Mouse (Mus musculus): ENCODE measurements around the gene Nkain1. TPM values are rescaled to one million over a fixed set of nuclear protein-coding genes. Genes with fewer than 3 reads are reported as not detected.

Nkain1 gene
- 0.79 and 0.97 TPM in 2 replicates for polyA plus RNA-seq (2015; fragmentation: Nextera tagmentation; extraction: Ambion mirVana)

DNA sequence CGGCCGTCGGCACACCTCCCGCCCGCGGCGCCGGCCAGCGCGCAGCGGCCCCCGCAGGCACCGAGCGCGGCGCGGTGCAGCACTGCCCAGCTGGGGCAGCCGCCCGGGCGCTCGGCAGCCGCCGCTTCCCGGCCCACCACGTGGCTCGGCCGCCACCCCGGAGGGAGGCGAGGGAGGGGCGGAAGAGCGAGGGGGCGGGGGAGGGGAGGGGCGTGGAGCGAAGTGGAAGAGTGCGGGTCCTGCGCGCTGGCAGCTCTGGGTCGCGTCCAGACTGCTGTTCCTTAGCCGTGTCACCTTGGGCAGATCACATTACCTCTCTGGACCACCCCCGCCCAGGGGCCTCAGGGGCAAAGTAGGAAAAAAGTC is at the start of gene Nkain1:
Nkain1 (minus strand) TSS at position 126 of the 366 bp plus-strand sequence.
- Histone ChIP-seq H3K9me3 (no peaks in the 10 kb centered on the region), H3K9ac (peak within 1 kb of the TSS; percentile 60), H3K27me3 (no peaks in the 10 kb centered on the region), H3K4me2 (peak within 1 kb of the TSS; percentile 99), H3K4me1 (peaks cover 16% of the 10 kb centered on the region), H3K36me3 (no peaks in the 10 kb centered on the region), H3K4me3 (peak within 1 kb of the TSS; percentile 74), H3K27ac (peak within 1 kb of the TSS; percentile 22; the same call in 1 of the 2 replicates)
- WGBS = 2% methylated on average over 19 of the region's 41 CpGs
- ATAC-seq (ENCODE audit: insufficient number of reproducible peaks, low FRiP score, low TSS enrichment, low read depth) = peak; percentile 59

- H3K27ac ChIP-seq = no peak overlapping the region
- H3K4me1 ChIP-seq = peaks cover 3% of the 10 kb centered on the region; the same call in 1 of the 2 replicates
- no peak overlapping the region for H3K4me3 ChIP-seq
- WGBS = 52% methylated on average over 9 of the region's 9 CpGs
- no peaks in the 10 kb centered on the region for H3K36me3 ChIP-seq
- H3K27me3 ChIP-seq = no peaks in the 10 kb centered on the region
- ATAC-seq (ENCODE audit: insufficient number of reproducible peaks, low FRiP score, low TSS enrichment, low read depth) = no peak
- H3K9me3 ChIP-seq = no peaks in the 10 kb centered on the region
- H3K4me2 ChIP-seq = no peak overlapping the region
- no peak overlapping the region for H3K9ac ChIP-seq
These were observed 4.8 kb upstream of the Nkain1 start for GRCm38 (mm10) chr4:130578734-130579274.

GRCm38 (mm10) chr4:130577081-130577480 is 3.1 kb upstream of the Nkain1 start:
- 0 out of 2 replicates have a peak, but pooled peaks have one; percentile 52 for ATAC-seq (ENCODE audit: insufficient number of reproducible peaks, low FRiP score, low TSS enrichment, low read depth)
- WGBS = 71% methylated on average over 6 of the region's 6 CpGs
- Histone ChIP-seq H3K4me2 (no peak overlapping the region), H3K9ac (no peak overlapping the region), H3K9me3 (no peaks in the 10 kb centered on the region), H3K36me3 (no peaks in the 10 kb centered on the region), H3K4me1 (peaks cover 16% of the 10 kb centered on the region), H3K27ac (no peak overlapping the region), H3K27me3 (no peaks in the 10 kb centered on the region), H3K4me3 (no peak overlapping the region)

- Histone ChIP-seq H3K36me3 (no peaks in the 10 kb centered on the region), H3K4me2 (no peak overlapping the region), H3K27ac (no peak overlapping the region), H3K9ac (no peak overlapping the region), H3K27me3 (no peaks in the 10 kb centered on the region), H3K4me3 (no peak overlapping the region), H3K9me3 (no peaks in the 10 kb centered on the region), H3K4me1 (peaks cover 16% of the 10 kb centered on the region)
- 0 out of 2 replicates have a peak, but pooled peaks have one; percentile 30 for ATAC-seq (ENCODE audit: insufficient number of reproducible peaks, low FRiP score, low TSS enrichment, low read depth)
- 60% methylated on average over 13 of the region's 13 CpGs for WGBS
These were observed 2.4 kb upstream of the Nkain1 start for GRCm38 (mm10) chr4:130576247-130576931.

- H3K4me1 ChIP-seq = peaks cover 16% of the 10 kb centered on the region
- no peaks in the 10 kb centered on the region for H3K36me3 ChIP-seq
- no peak for ATAC-seq (ENCODE audit: insufficient number of reproducible peaks, low FRiP score, low TSS enrichment, low read depth)
- no peak overlapping the region for H3K4me3 ChIP-seq
- H3K9me3 ChIP-seq = no peaks in the 10 kb centered on the region
- no peak overlapping the region for H3K27ac ChIP-seq
- no peaks in the 10 kb centered on the region for H3K27me3 ChIP-seq
- no peak overlapping the region for H3K4me2 ChIP-seq
- no peak overlapping the region for H3K9ac ChIP-seq
- 74% methylated on average over 3 of the region's 3 CpGs for WGBS
These were observed 1.6 kb upstream of the Nkain1 start for GRCm38 (mm10) chr4:130575533-130575932.

GRCm38 (mm10) chr4:130574861-130575460 is 988 bp upstream of the Nkain1 start:
- H3K36me3 ChIP-seq = no peaks in the 10 kb centered on the region
- H3K9ac ChIP-seq = no peak overlapping the region
- H3K4me1 ChIP-seq = peaks cover 16% of the 10 kb centered on the region
- H3K27me3 ChIP-seq = no peaks in the 10 kb centered on the region
- H3K27ac ChIP-seq = peak overlapping the region; percentile 22; the same call in 1 of the 2 replicates
- 78% methylated on average over 7 of the region's 7 CpGs for WGBS
- H3K9me3 ChIP-seq = no peaks in the 10 kb centered on the region
- H3K4me2 ChIP-seq = no peak overlapping the region
- H3K4me3 ChIP-seq = no peak overlapping the region
- no peak for ATAC-seq (ENCODE audit: insufficient number of reproducible peaks, low FRiP score, low TSS enrichment, low read depth)

- Histone ChIP-seq H3K9me3 (no peaks in the 10 kb centered on the region), H3K27ac (no peak overlapping the region), H3K27me3 (no peaks in the 10 kb centered on the region), H3K36me3 (no peaks in the 10 kb centered on the region), H3K4me2 (peak overlapping the region; percentile 99), H3K4me1 (peaks cover 16% of the 10 kb centered on the region), H3K9ac (peak overlapping the region; percentile 60), H3K4me3 (peak overlapping the region; percentile 74)
- under 1% methylated on average over 70 of the region's 76 CpGs for WGBS
- ATAC-seq (ENCODE audit: insufficient number of reproducible peaks, low FRiP score, low TSS enrichment, low read depth) = peak; percentile 11; the same call in 1 of the 2 replicates
These were observed 474 bp downstream of the Nkain1 start for GRCm38 (mm10) chr4:130573351-130574047.

GRCm38 (mm10) chr4:130573012-130573350 is 992 bp downstream of the Nkain1 start:
- no peak for ATAC-seq (ENCODE audit: insufficient number of reproducible peaks, low FRiP score, low TSS enrichment, low read depth)
- H3K9ac ChIP-seq = peak overlapping the region; percentile 60
- whole genome bisulfite sequencing = 2% methylated on average over 6 of the region's 6 CpGs

GRCm38 (mm10) chr4:130572545-130572944 is 1.4 kb downstream of the Nkain1 start:
- Histone ChIP-seq H3K4me3 (peak overlapping the region; percentile 74), H3K27ac (no peak overlapping the region), H3K9ac (no peak overlapping the region), H3K4me2 (peak overlapping the region; percentile 99), H3K36me3 (no peaks in the 10 kb centered on the region), H3K9me3 (no peaks in the 10 kb centered on the region), H3K4me1 (peaks cover 23% of the 10 kb centered on the region), H3K27me3 (no peaks in the 10 kb centered on the region; the same call in 1 of the 2 replicates)
- no peak for ATAC-seq (ENCODE audit: insufficient number of reproducible peaks, low FRiP score, low TSS enrichment, low read depth)
- 29% methylated on average over 10 of the region's 10 CpGs for WGBS

More at GRCm38 (mm10) chr4:130573012-130573350, 992 bp downstream of the Nkain1 start:
- no peak overlapping the region for H3K27ac ChIP-seq
- no peaks in the 10 kb centered on the region; the same call in 1 of the 2 replicates for H3K27me3 ChIP-seq
- H3K4me3 ChIP-seq = peak overlapping the region; percentile 74
- peaks cover 21% of the 10 kb centered on the region for H3K4me1 ChIP-seq
- H3K36me3 ChIP-seq = no peaks in the 10 kb centered on the region
- no peaks in the 10 kb centered on the region for H3K9me3 ChIP-seq
- H3K4me2 ChIP-seq = peak overlapping the region; percentile 99

GRCm38 (mm10) chr4:130570941-130571720 is 2.8 kb downstream of the Nkain1 start:
- ATAC-seq (ENCODE audit: insufficient number of reproducible peaks, low FRiP score, low TSS enrichment, low read depth) = no peak
- Histone ChIP-seq H3K27me3 (no peaks in the 10 kb centered on the region; the same call in 1 of the 2 replicates), H3K9ac (no peak overlapping the region), H3K4me3 (no peak overlapping the region), H3K4me1 (peaks cover 23% of the 10 kb centered on the region), H3K4me2 (no peak overlapping the region), H3K36me3 (no peaks in the 10 kb centered on the region), H3K27ac (no peak overlapping the region), H3K9me3 (no peaks in the 10 kb centered on the region)
- WGBS = 50% methylated on average over 10 of the region's 10 CpGs

Measured in limb, embryonic 15.5 days (tissue).